Mouse (Mus musculus) neural tube, embryonic 12.5 days (tissue): ENCODE results near the gene Tbc1d22a. TPM values are rescaled to one million over a fixed set of nuclear protein-coding genes. Genes with fewer than 3 reads are reported as not detected.

Experiments
- ATAC-seq: fragments of 200-750 bp; cut with Nextera tagmentation; 2 replicates; pipeline ENCODE4 v1.8.0; 2017; ENCODE audit warnings: low read depth, mild to moderate bottlenecking, moderate TSS enrichment, moderate library complexity; ENCODE audit not compliant: low FRiP score
- H3K27ac ChIP-seq: fragments of 300-500 bp; sonication (generic); 2 replicates; pipeline ENCODE4 v1.5.1; 2016
- H3K27me3 ChIP-seq: fragments of 300-500 bp; sonication (generic); replicated peaks from 2 replicates; pipeline ENCODE4 v1.6.1; 2016; ENCODE audit warnings: mild to moderate bottlenecking
- H3K36me3 ChIP-seq: fragments of 300-500 bp; sonication (generic); 2 replicates; pipeline ENCODE4 v1.6.1; 2016; ENCODE audit warnings: mild to moderate bottlenecking
- H3K4me1 ChIP-seq: fragments of 300-500 bp; sonication (generic); 2 replicates; pipeline ENCODE4 v1.6.1; 2016
- H3K4me2 ChIP-seq: fragments of 300-500 bp; sonication (generic); replicated peaks from 2 replicates; pipeline ENCODE4 v1.6.1; 2016; ENCODE audit warnings: mild to moderate bottlenecking
- H3K4me3 ChIP-seq: fragments of 300-500 bp; sonication (generic); 2 replicates; pipeline ENCODE4 v1.5.1; 2016
- H3K9ac ChIP-seq: fragments of 300-500 bp; sonication (generic); 2 replicates; pipeline ENCODE4 v1.6.1; 2016; ENCODE audit warnings: mild to moderate bottlenecking
- H3K9me3 ChIP-seq: fragments of 300-500 bp; sonication (generic); 2 replicates; pipeline ENCODE4 v1.6.1; 2016; ENCODE audit warnings: mild to moderate bottlenecking
- WGBS: fragments of 180-500 bp; shearing (Covaris S2); methylation state at CpG from one replicate; pipeline ENCODE4 v1.1.7; 2016; 5-methylcytosine and 5-hydroxymethylcytosine counted together
- polyA plus RNA-seq: library from polyadenylated mRNA; unstranded; fragments of >200 nt; fragmentation: Nextera tagmentation; extraction: Ambion mirVana; gene quantifications from 2 replicates; pipeline ENCODE4 v1.2.1, GENCODE M21; 2016

Tbc1d22a gene
- polyA plus RNA-seq, 1 experiment from 2014 or later = 13.6 TPM

DNA sequence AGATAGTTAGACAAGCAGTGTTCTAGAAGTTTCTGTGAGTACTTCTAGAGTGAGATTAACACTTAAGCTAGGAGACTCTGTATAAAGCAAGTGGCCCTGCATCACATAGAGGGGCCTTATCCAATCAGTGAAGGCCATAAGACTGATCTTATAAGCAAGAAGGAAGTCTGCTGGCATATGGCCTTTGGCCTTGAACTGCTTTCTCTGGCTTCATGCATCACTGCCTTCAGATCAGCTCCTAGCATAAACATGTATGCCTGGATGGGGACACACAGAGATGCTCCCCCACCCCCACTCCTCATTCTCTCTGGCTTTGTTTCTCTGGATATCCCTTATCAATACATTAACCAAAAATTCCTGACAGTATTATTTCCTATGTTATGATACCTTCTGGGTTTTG lies 218.5 kb downstream of the Tbc1d22a start:
- Histone ChIP-seq H3K27me3 (no peaks in the 10 kb centered on the region), H3K27ac (peak overlapping the region; percentile 28; the same call in 1 of the 2 replicates), H3K9ac (no peak overlapping the region)

DNA sequence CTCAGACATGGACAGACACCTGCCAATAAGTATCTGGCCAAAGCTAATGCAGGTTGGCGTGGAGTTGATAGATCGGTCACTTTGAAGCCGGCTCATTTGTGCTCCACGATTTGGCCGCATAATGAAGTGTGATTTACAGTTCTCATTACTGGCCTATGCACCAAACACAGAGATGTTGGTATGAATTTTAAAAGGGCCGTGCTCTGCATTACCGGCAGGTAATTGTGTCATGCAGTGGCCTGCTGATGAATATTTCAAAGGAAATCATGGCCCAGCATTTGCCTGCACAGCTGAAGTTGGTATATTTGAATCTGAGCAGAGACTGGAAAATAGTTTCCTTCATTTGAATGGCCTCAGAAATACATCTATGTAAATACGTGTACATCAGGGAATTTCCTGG lies 219.1 kb downstream of the Tbc1d22a start:
- ATAC-seq = no peak
- no peaks in the 10 kb centered on the region for H3K9me3 ChIP-seq
- H3K4me1 ChIP-seq = peaks cover 16% of the 10 kb centered on the region
- H3K4me2 ChIP-seq = no peak overlapping the region
- no peak overlapping the region for H3K9ac ChIP-seq
- no peak overlapping the region for H3K4me3 ChIP-seq
- H3K27me3 ChIP-seq = no peaks in the 10 kb centered on the region
- H3K36me3 ChIP-seq = no peaks in the 10 kb centered on the region
- 62% methylated on average over 8 of the region's 8 CpGs for WGBS
- peak overlapping the region; percentile 28; the same call in 1 of the 2 replicates for H3K27ac ChIP-seq

More for the DNA sequence above, 218.5 kb downstream of the Tbc1d22a start:
- no peak overlapping the region for H3K4me3 ChIP-seq
- peaks cover 16% of the 10 kb centered on the region for H3K4me1 ChIP-seq
- H3K36me3 ChIP-seq = no peaks in the 10 kb centered on the region
- no peak for ATAC-seq
- H3K4me2 ChIP-seq = no peak overlapping the region
- no peaks in the 10 kb centered on the region for H3K9me3 ChIP-seq

DNA sequence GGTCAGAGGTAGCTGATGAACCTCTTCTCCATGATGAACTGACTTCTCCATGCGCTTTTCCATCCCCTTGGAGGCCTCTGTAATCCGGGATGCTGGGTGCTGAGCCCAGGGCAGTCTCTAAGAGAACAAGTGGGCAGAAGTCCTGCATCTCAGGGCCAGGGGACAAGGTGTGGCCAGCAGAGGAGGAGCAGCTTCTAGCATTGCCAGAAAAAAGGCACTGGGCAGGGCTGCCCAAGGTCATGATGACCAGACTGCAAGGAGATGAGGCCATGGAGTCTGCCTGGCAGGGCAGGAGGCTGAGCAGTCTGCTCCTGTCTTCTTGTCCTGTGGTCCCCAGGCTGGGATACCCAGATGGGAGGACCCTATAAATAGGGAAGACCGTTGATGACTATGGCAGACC lies 220.0 kb downstream of the Tbc1d22a start:
- no peak for ATAC-seq
- Histone ChIP-seq H3K9me3 (no peaks in the 10 kb centered on the region), H3K27ac (no peak overlapping the region), H3K4me1 (peaks cover 16% of the 10 kb centered on the region), H3K27me3 (no peaks in the 10 kb centered on the region), H3K4me2 (no peak overlapping the region), H3K36me3 (no peaks in the 10 kb centered on the region), H3K9ac (no peak overlapping the region), H3K4me3 (no peak overlapping the region)
- WGBS = 92% methylated on average over 3 of the region's 3 CpGs

DNA sequence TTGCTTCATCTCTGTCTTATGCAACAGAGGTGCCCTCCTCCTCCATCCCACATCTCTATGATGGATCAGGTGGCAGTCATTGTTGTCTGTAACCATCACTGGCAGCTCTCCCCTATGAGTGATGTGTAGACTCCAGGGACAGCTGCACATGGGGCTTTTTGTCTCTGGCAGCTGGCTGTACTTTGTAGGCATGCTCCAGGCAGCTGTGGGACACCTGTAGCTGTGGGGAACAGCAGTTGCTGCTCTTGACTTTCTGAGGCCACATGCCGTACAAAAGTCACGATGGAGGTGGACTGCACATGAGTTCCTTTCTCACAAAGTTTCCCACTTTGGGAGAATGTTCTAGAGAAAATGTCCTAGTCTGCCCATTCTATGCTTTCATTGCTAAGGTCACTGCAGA lies 223.1 kb downstream of the Tbc1d22a start:
- Histone ChIP-seq H3K27me3 (no peaks in the 10 kb centered on the region), H3K4me3 (no peak overlapping the region), H3K4me2 (no peak overlapping the region), H3K9ac (no peak overlapping the region), H3K4me1 (peaks cover 8% of the 10 kb centered on the region), H3K27ac (no peak overlapping the region), H3K36me3 (no peaks in the 10 kb centered on the region), H3K9me3 (no peaks in the 10 kb centered on the region)
- WGBS = 95% methylated on average over 2 of the region's 2 CpGs
- ATAC-seq = no peak

DNA sequence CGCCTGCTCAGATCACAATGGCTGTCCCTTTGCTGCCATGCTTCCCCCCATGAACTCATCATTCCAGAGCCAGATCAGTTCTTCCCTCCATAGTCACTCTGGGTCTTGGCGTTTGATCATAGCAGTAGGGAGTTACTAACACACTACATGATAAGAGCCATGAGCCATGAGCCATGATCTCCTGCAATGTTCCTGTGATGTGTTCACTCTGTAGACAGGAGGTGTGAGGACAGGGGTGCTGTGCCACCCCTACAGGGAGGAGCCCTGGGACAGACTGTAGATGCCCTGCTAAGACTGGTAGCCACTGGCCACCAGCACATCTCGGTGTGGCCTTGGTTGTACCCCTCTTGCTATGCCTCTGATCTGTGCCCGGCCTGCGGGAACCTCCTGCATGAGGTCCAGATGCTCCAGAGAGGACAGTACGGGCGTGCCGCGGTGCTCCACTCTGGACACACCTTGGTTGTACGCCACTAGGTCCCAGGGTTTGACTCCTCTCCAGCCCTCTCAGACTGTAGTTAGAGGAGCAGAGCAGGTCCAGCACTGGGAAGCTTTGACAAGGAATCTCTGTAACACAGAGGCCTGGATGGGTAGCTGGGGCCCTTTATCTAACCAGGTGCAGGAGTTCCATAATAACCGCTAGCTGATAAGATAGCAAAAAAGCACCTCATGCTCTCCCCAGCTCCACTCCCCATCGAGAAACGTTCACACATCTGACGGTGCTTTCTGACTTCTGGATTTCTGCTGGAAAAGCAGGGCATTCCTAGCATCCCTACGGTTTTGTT lies 224.9 kb downstream of the Tbc1d22a start:
- no peak overlapping the region for H3K4me2 ChIP-seq
- H3K27me3 ChIP-seq = no peaks in the 10 kb centered on the region
- H3K9me3 ChIP-seq = no peaks in the 10 kb centered on the region
- H3K36me3 ChIP-seq = no peaks in the 10 kb centered on the region
- 93% methylated on average over 15 of the region's 15 CpGs for WGBS
- H3K27ac ChIP-seq = no peak overlapping the region
- H3K9ac ChIP-seq = no peak overlapping the region
- no peak for ATAC-seq
- H3K4me1 ChIP-seq = peaks cover 2% of the 10 kb centered on the region; the same call in 1 of the 2 replicates
- H3K4me3 ChIP-seq = no peak overlapping the region

DNA sequence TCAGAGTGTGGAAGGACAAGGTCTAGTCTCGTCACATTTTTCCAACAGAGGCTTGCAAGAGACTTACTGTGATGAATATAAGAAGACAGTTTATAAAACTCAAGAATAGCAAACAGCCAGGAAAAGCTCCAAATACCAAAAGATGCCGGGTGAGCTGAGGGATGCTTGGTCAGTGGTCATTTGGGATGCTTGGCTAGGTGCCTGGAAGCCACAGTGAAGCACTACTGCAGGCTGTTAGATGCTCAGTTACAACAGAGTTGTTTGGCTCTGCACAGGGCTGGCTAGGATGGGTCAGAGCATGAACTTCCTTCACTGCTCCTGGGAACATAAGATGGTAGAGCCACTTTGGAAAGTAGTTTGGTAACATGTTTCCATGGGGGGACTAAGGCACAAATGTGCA lies 230.0 kb downstream of the Tbc1d22a start:
- Histone ChIP-seq H3K36me3 (no peaks in the 10 kb centered on the region), H3K4me3 (no peak overlapping the region), H3K27ac (no peak overlapping the region), H3K4me2 (no peak overlapping the region), H3K27me3 (no peaks in the 10 kb centered on the region), H3K4me1 (no peaks in the 10 kb centered on the region), H3K9ac (no peak overlapping the region), H3K9me3 (no peaks in the 10 kb centered on the region)
- no peak for ATAC-seq
- 92% methylated on average over 2 of the region's 2 CpGs for WGBS

DNA sequence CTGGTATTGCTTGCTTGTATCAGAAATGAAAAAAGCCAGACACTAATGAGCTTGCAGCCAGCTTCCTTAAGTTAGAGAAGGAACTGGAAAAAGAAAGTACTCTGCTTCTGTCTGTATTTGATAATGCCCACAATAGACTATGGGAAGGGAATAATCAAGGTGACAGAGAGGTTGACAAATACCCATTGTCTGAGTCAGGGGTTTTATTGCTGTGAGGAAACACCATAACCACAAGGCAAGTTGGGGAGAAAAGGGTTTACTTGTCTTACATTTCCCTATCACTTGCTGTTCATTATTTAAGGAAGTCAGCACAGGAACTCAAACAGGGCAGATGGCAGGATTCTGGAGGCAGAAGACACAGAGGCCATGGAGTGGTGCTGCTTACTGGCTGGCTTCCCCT lies 231.8 kb downstream of the Tbc1d22a start:
- Histone ChIP-seq H3K4me3 (no peak overlapping the region), H3K9me3 (no peaks in the 10 kb centered on the region), H3K4me2 (no peak overlapping the region), H3K36me3 (no peaks in the 10 kb centered on the region), H3K27me3 (no peaks in the 10 kb centered on the region), H3K27ac (no peak overlapping the region), H3K9ac (no peak overlapping the region), H3K4me1 (no peaks in the 10 kb centered on the region)
- no peak for ATAC-seq

DNA sequence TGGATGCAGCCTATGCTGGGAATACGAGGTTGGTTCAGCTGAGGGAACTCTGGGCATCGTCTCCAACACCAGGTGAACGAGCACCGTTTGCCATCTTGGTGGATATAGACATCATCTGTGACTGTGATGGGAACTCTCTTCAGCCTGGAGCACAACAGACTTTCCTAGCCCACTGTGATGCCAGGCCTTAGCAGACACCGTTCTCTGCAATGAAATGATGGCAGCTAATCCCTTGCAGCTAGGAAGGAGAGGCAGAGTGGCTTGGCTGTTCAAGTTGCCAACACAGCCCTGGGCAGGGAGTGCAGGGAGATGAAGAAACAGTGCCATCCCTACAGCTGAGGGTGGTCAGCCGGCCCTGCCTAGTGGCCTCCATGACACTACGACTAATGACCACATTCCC lies 233.0 kb downstream of the Tbc1d22a start:
- H3K9me3 ChIP-seq = no peaks in the 10 kb centered on the region
- no peak overlapping the region for H3K4me3 ChIP-seq
- WGBS = 80% methylated on average over 7 of the region's 7 CpGs
- no peak overlapping the region for H3K9ac ChIP-seq
- H3K27me3 ChIP-seq = no peaks in the 10 kb centered on the region
- no peak overlapping the region for H3K27ac ChIP-seq
- no peaks in the 10 kb centered on the region for H3K36me3 ChIP-seq
- no peaks in the 10 kb centered on the region for H3K4me1 ChIP-seq
- H3K4me2 ChIP-seq = no peak overlapping the region
- ATAC-seq = no peak

DNA sequence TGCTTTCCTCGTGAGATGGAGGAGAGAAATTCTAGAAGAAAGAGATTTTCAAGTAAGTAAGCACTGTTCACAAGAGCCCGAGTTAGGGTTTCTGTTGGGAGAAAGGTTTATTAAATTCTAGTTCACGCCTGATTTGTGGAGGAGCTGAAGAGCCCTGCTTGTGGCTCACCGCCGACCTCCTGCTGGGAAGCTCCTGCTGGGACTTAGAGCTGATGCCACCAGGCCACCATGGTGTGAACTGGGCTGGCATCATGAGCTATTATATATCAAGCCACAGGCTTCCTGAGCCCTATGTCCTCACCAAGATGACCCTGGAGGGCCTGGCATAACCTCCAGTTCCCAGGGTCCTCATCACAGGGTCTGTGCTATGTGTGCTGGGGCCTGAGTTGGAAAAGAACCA lies 235.0 kb downstream of the Tbc1d22a start:
- Histone ChIP-seq H3K27me3 (no peaks in the 10 kb centered on the region), H3K36me3 (no peaks in the 10 kb centered on the region), H3K4me2 (no peak overlapping the region), H3K9ac (no peak overlapping the region), H3K9me3 (no peaks in the 10 kb centered on the region), H3K27ac (no peak overlapping the region), H3K4me3 (no peak overlapping the region), H3K4me1 (no peaks in the 10 kb centered on the region)
- WGBS = 92% methylated on average over 5 of the region's 5 CpGs
- no peak for ATAC-seq

DNA sequence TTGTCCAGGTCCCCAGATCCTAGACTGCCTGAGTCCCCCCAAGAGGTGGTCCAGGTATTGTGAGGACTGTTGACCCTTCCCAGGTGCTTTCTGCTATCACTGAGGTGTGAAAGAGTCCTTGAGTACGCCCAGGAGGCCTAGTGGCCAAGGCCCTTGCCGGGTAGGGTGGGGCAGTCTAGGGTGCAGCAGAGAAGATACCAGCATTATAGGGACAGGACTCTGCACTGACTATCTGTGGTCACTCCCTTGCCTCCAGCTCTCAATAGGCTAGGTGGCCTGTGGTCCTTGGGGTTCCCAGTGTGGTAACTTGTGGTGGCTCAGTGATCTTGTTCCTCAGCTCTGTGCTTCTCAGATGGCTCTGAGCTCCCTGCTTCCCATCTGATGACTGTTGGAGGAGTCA lies 235.5 kb downstream of the Tbc1d22a start:
- no peak overlapping the region for H3K4me2 ChIP-seq
- no peak overlapping the region for H3K27ac ChIP-seq
- no peaks in the 10 kb centered on the region for H3K9me3 ChIP-seq
- ATAC-seq = no peak
- H3K36me3 ChIP-seq = no peaks in the 10 kb centered on the region
- H3K4me3 ChIP-seq = no peak overlapping the region
- 96% methylated on average over 2 of the region's 2 CpGs for WGBS
- H3K9ac ChIP-seq = no peak overlapping the region
- no peaks in the 10 kb centered on the region for H3K4me1 ChIP-seq
- no peaks in the 10 kb centered on the region for H3K27me3 ChIP-seq

DNA sequence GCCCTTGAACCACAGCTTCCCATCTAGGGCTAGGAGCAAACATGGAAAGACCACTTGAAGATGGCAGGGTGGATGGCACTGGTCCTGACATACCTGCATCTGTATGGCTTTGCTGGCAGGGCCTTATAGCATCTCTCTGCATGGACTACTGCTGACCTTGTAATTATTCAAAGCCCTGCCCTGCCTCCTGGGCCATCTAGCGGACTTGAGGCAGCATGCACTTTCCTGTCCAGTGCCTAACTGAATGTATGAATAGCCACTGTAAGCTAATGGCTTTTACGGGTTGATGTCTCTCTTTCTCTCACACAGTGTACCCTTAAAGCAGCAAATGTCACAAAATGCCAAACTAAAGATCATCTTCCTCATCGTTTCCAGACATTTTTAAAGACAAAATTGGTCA lies 245.2 kb downstream of the Tbc1d22a start:
- H3K27ac ChIP-seq = no peak overlapping the region
- no peak overlapping the region for H3K4me2 ChIP-seq
- WGBS = 75% methylated on average over 3 of the region's 3 CpGs
- H3K27me3 ChIP-seq = no peaks in the 10 kb centered on the region
- H3K9ac ChIP-seq = no peak overlapping the region
- H3K36me3 ChIP-seq = no peaks in the 10 kb centered on the region
- no peaks in the 10 kb centered on the region for H3K4me1 ChIP-seq
- no peaks in the 10 kb centered on the region for H3K9me3 ChIP-seq
- H3K4me3 ChIP-seq = no peak overlapping the region
- no peak for ATAC-seq

DNA sequence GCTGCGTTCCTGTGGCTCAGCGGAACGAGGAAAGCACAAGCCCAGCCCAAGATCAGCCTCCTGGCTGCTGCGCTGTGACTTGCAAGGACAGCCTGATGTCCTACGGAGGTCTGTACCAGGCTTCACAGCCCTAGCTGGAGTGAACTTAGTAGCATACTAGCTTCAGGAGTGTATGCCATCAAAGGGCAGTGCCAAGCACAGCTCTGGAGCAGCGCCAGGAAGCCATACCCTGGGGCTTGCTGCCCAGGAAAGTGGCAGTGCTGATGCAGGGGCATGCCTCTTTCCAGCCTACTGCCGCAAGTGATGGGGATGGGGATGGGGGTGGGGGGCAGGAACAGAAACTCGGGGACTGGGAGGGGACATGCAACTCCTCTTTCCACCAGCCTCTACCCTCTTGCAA lies 248.4 kb downstream of the Tbc1d22a start:
- no peak overlapping the region for H3K4me2 ChIP-seq
- H3K9me3 ChIP-seq = no peaks in the 10 kb centered on the region
- H3K4me3 ChIP-seq = no peak overlapping the region
- no peak overlapping the region for H3K9ac ChIP-seq
- no peaks in the 10 kb centered on the region for H3K4me1 ChIP-seq
- H3K36me3 ChIP-seq = no peaks in the 10 kb centered on the region
- no peak for ATAC-seq
- no peaks in the 10 kb centered on the region for H3K27me3 ChIP-seq
- H3K27ac ChIP-seq = no peak overlapping the region
- 81% methylated on average over 8 of the region's 8 CpGs for WGBS

DNA sequence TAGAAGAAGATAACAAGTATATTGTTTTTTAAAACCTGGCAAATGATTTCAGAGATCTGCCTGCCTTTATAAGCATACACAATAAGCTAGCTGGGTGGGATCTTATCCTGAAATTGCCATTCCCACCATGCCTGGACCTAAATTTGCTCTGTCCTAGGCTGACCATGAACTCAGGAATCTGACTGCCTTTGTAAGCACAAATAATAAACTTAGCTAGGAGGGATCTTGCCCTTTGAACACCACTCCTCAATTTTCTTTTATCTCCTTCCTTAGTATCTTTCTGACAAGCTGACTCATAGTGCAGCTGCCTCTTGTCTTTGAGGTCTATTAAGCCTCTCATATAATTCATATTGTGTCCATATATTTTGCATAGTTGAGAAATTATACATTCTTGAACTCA lies 253.8 kb downstream of the Tbc1d22a start:
- ATAC-seq = no peak
- Histone ChIP-seq H3K4me2 (no peak overlapping the region), H3K27me3 (no peaks in the 10 kb centered on the region), H3K4me3 (no peak overlapping the region), H3K9ac (no peak overlapping the region), H3K36me3 (no peaks in the 10 kb centered on the region), H3K4me1 (0 out of 2 replicates have a peak, but pooled peaks cover 3% of the 10 kb centered on the region), H3K27ac (no peak overlapping the region), H3K9me3 (peaks cover 14% of the 10 kb centered on the region; the same call in 1 of the 2 replicates)
